Mouse (Mus musculus): ENCODE data around the gene Slc38a3. TPM values are rescaled to one million over a fixed set of nuclear protein-coding genes. Genes with fewer than 3 reads are reported as not detected.
A peak's percentile ranks its signal among the peaks of the same experiment; 100 is the strongest.

Gene Slc38a3
- total RNA-seq, 4 experiments from 2014 or later, result 62.8 to 91.0 (median 81.6) TPM

DNA sequence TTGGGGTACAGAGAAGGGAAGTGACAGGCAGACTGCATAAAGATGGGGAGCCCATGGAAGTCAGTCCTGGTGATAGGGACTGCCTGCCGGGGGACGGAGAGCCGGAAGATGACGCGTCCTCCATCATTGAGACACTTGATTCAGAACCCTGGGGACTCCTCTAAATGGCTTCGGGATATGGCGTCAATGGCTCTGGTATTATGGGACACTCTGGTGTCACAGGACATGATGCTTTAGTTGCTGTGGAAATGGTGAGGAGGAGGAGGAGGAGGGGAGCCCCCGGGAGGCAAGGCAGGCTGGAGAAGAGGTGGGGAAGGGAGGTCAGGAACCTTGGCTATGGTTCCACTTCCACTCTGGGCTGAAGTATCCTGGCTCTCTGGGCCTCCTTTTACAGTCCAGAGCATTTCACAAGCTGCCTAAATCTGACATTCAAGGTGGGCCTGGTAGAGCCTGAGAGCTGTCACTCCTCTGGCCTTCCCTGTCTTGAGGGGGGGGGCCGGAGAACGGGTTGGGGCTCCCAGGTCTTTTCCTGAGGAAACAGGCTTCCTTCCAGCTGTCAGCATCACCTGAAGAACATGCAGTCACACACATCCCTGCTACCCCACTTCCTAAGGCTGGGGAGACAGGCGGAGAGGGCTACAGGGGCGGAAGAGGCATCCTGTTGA is 26.2 kb upstream of the Slc38a3 start:
- no peak for DNase-seq (ENCODE audit: low spot score)

- no peak for DNase-seq (ENCODE audit: low spot score)
These were observed 25.3 kb upstream of the Slc38a3 start for GRCm38 (mm10) chr9:107694627-107695026.

DNA sequence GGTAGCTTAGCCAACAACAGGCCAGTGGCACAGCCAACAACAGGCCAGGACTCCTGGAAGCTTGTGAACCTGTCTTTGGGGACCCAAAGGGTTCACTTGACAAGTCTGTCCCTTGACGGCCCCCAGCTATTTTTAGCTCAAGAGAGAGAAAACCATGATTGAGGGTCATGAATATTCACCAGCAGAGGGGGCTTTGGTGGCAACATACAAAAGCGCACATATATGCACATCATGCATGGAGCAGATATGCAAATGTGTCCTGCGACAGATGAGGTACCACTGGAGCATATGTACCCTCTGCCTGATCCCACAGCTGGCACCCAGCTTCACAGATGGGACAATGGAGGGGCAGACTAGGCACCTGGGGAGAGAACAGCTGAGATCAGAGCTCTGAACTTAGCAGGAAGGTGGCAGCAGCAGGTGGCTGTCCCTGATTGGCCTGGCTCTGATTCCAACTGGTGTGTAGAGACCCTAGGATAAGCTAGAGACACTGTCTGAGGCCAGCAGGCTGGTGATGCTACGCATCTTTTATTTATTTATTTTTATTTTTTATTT is 24.2 kb upstream of the Slc38a3 start:
- DNase-seq (ENCODE audit: low spot score), result no peak

DNA sequence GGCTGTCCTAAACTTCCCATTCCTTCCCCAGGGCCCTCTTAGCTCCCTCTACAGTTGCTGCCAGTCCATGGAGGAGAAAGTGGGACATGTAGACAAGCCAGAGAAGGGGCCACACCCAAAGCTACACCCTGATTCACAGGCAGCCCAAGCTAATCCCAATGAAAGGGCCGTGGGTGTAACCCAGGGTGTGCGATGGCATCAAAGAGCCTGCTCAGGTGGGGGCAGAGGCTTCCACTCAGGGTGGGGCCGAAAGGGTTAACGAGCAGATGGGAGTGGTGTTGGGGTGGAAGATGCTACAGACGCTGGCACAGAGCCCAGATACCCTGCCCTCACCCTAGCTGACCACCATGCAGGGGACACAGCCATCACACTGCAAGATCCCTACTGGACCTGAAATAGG is 23.5 kb upstream of the Slc38a3 start:
- no peak for DNase-seq (ENCODE audit: low spot score)

DNA sequence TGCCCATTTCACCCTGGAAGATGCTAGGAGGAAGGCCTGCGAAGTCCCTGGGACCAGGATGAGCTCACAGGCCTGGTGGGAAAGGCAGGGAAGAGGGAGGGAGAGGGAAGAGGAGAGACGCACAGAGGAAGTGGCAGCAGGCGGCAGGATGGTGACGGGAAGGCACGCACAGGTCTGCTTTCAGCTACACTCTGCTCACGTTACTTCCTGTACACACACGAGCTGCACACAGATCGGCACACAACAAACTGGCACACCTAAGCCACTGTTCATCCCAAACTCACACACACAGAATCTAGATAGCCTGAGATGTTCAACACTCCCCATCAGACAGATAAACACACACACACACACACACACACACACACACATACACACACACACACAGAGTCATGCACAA is 21.1 kb upstream of the Slc38a3 start:
- no peak for DNase-seq (ENCODE audit: low spot score)

GRCm38 (mm10) chr9:107688939-107689338 is 19.6 kb upstream of the Slc38a3 start:
- DNase-seq (ENCODE audit: low spot score), result no peak

- DNase-seq (ENCODE audit: low spot score), result no peak
These were observed 19.1 kb upstream of the Slc38a3 start for GRCm38 (mm10) chr9:107688415-107688814.

DNA sequence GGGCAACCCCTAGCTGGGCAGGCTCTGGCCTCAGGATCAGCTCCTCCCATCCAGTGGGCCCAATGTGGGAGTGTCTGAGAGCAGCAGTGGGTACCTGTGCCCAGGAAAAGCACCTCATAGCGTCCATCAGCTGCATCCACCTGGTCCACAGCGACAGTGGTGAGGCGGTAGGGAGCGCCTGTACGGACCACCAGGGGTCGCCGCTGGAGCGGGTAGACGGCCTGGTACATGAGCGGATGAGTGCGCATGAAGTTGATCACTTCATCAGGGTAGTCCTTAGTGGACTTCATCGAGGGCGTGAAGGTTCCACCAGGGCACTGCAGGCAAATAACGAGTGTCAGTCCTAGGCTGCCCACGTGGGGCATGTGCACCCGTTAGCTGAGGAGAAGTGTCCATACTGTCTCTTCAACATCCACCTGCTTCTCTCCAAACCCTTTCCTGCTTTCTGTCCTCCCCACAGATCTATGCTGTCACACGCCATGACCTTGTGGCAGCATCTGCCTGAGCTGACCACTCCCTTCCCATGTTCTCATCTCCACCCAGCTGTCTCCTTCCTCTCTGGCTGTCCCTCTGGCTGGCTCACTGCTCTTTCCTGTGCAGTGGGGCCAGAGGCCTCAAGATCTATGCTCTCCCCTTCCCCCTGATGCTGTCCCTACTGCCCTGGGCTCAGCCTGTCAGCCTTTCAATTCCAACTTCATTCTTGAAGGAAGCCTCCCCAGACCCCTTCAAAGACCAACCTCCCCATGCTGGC is 16.1 kb upstream of the Slc38a3 start:
- DNase-seq (ENCODE audit: low spot score), result no peak

GRCm38 (mm10) chr9:107682405-107682804 is 13.1 kb upstream of the Slc38a3 start:
- DNase-seq (ENCODE audit: low spot score), result no peak

- DNase-seq (ENCODE audit: low spot score), result no peak
These were observed 10.2 kb upstream of the Slc38a3 start, which contains the start of gene Gnat1 for GRCm38 (mm10) chr9:107679501-107679900. Gene Gnat1 (minus strand): TSS chr9:107679712.

DNA sequence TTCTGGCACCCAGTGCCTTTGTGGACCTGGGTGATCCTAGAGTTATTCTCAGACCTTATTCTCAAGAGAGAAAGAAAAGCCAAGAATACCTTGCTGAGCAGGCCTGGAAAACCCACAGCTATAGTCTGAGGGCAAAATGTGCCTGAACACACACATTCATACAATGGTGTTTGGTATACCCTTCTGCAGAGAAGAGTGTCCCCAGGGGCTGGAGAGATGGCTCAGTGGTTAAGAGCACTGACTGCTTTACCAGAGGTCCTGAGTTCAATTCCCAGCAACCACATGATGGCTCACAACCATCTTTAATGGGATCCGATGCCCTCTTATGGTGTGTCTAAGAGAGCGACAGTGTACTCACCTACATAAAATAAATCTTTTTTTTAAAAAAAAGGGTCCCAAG is 9.5 kb upstream of the Slc38a3 start:
- DNase-seq (ENCODE audit: low spot score), result no peak

DNA sequence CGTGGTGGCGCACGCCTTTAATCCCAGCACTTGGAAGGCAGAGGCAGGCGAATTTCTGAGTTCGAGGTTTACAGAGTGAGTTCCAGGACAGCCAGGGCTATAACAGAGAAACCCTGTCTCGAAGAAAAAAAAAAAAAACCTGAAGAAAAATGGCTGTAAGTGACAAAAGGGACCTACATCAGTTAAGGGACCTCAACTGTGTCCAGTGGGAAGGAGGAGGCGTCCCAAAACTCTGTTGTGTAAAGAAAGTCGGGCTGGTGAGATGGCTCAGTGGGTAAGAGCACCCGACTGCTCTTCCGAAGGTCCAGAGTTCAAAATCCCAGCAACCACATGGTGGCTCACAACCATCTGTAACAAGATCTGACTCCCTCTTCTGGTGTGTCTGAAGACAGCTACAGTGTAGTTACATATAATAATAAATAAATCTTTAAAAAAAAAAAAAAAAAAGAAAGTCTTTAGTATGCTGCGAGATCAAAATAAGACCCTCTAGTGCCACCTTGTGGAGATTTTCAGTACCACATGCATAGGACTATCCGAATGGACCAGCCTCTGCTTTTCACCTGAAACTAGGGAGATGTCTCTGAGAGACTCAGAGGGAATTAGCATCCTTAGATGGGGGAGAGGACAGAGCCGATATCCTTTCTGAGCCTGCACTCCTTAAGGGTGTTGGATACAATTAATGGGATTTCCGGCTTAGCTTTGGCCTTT is 8.6 kb upstream of the Slc38a3 start:
- peak; percentile 83 for DNase-seq (ENCODE audit: low spot score)

DNA sequence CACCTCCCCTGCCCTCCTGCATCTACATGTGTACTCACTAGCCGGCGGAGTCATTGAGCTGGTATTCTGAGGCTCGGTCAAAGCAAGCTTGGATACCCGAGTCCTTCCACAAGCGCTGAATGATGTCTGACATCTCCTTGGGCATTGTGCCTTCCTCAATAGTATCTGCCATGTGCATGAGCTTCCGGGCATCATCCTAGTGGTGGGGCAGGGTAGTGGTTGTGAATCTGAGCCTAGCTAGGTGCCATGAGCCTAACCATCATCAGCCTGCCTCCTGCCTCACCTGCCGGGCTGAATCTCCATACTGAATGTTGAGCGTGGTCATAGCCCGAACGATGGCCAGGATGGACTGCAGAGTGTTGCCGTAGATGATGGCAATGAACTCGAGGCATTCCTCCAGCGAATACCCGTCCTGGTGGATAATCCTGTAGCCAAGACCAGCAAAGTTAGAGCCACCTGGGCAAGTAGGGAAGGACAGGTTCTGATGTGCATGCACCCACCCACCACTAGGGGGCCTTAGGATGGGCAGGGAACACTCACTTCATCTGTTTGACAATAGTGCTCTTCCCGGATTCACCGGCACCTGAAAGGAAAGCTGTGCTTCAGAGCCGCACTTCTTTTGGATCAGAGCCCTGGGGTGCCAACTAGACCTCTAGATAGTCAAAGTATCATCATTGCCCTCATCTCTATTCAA is 7.9 kb upstream of the Slc38a3 start:
- no peak for DNase-seq (ENCODE audit: low spot score)

GRCm38 (mm10) chr9:107676302-107676701 is 7.0 kb upstream of the Slc38a3 start:
- DNase-seq (ENCODE audit: low spot score), result no peak

DNA sequence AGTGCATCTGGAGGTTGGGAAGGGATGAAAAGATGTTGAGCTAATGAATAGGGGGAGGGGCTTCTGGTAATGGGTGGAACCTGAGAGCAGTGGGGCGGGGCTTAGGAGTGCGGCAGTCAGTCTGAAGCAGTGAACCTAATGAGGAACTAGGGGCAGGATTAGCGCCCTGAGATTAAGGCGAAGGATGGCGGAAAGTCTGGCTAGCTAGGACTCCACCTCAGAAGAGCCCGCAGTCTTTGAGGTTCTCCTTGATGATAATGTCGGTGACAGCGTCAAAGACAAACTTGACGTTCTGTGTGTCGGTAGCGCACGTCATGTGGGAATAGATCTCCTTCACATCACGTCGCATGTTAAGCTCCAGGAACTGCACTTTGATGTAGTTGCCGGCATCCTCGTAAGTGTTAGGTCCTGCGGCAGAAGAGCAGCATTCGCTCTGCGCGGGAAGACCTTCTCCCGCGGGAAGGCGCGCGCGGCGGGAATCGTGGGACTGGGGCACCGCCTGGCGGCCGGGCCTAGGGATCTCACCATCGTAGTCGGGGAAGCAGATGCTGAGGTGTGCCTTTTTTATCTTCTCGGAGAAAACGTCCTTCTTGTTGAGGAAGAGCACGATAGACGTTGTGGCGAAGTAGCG is 6.5 kb upstream of the Slc38a3 start:
- DNase-seq (ENCODE audit: low spot score), result peak; percentile 65

GRCm38 (mm10) chr9:107674609-107675429 is 5.5 kb upstream of the Slc38a3 start:
- DNase-seq (ENCODE audit: low spot score), result no peak

DNA sequence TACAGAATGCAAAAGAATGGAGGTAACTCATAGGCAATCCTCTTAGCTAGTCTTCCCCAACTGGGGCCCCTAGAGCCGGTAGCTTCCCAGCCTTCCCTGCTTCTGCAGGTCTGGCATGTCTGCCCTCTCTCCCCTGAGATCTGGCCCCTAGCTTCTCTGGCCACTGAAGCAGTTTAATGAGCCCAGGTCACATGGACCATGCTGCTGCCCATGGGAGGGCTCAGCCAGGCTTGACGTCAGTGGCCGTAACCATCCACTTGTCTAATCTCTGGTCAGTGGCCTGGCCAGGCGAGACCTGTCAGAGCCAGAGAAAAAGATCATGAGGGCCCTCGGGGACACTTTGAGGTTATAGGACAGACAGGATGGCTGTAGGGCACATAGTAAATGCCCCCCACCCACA is 929 bp upstream of the Slc38a3 start:
- peak; percentile 63 for DNase-seq (ENCODE audit: low spot score)

DNA sequence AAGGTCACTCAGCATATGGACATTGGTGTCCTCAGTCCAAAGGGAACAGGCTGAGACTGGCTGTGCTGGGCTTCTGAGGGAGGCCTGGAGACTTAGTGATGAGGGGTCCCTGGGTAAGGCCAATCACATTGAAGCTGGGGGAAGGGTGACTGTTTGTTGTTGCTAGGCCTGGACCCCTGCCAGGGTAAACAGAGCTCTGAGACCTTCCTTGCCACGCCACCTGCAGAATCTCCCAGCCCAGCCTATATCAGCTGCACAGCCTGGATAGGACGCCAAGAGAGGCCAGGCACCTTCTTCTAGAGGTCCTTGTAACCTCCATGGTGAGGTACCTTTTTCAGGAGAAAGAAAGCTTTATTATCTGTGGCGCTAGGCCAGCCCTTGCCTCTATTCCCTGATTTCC is 414 bp downstream of the Slc38a3 start:
- DNase-seq (ENCODE audit: low spot score), result no peak

DNA sequence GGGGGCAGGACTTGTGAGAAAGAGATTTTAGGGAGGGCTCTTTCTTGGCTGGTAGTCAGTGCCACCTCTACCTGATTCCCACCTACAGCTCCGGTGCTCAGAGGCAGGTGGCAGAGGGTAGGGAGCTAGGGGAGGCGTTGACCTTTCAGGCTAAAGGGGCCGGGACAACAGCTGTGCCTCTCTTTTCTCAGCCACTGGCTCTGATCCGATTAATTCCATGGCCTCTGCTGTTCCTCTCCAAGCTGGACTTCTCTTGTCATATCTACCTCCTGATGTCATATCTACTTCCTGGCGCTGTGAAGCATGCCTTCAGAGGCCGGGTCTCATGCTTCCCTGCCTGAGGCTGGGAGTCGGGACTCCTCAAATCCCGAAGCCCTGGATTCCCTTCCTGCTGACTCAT is 1.3 kb downstream of the Slc38a3 start:
- DNase-seq (ENCODE audit: low spot score), result no peak

GRCm38 (mm10) chr9:107667219-107667618 is 2.1 kb downstream of the Slc38a3 start:
- peak; percentile 52 for DNase-seq (ENCODE audit: low spot score)

Data from heart, adult 8-10 months (tissue).